Mouse (Mus musculus): ENCODE measurements around the gene Man1a.

GRCm38 (mm10) chr10:54037348-54038010, 38.9 kb downstream of the Man1a start:
- TF ChIP-seq CTCF (IDR thresholded peaks at IDR 0.05; ENCODE audit: borderline replicate concordance, insufficient read depth, low read length) (no peak), POLR2A (IDR thresholded peaks at IDR 0.05; ENCODE audit: low read depth, low read length) (no peak)

Measured in embryonic fibroblast, embryonic 13.5 days (primary cell).